Mouse (Mus musculus) liver, adult 2 months (tissue): ENCODE results near the gene Prdx4.

Source experiments
- CTCF ChIP-seq: fragments of 200-500 bp; IDR thresholded peaks from 2 replicates; pipeline ENCODE4 v1.5.1; 2011; ENCODE audit warnings: low read depth, low read length, control low read depth
- POLR2A ChIP-seq: fragments of 200-500 bp; IDR thresholded peaks from 2 replicates; pipeline ENCODE4 v1.6.1; 2011; ENCODE audit warnings: low read length, control low read depth; ENCODE audit not compliant: insufficient read depth; ENCODE audit errors: extremely low read depth

- TF ChIP-seq POLR2A (no peak), CTCF (no peak)
Observed at GRCm38 (mm10) chrX:155365095-155365494, 24.5 kb upstream of the Prdx4 start.
